Mouse (Mus musculus) spleen, adult 18-20 months (tissue): Measurements from ENCODE around the gene Cnfn.
A peak's percentile ranks its signal among the peaks of the same experiment; 100 is the strongest.
"Not testable (repeated sequence)": the region's sequence is repeated elsewhere in the genome, so short reads cannot be mapped to it uniquely, and the experiment has no call there.

Experiments
- DNase-seq, 2 experiments: peaks; one replicate each; pipeline ENCODE4 v3.0.0; 2022; ENCODE audit warnings: mixed read lengths in 2 of 2

Cnfn gene

GRCm38 (mm10) chr7:25363151-25363550 lies 6.4 kb downstream of the Cnfn start:
- no peak for DNase-seq

GRCm38 (mm10) chr7:25358721-25359206 lies 10.8 kb downstream of the Cnfn start:
- DNase-seq, result no peak

- no peak for DNase-seq
Measured at GRCm38 (mm10) chr7:25348861-25349260, 20.7 kb downstream of the Cnfn start.

- DNase-seq, result no peak
Measured at GRCm38 (mm10) chr7:25341000-25341784, 28.3 kb downstream of the Cnfn start.

- DNase-seq, result no peak
Measured at GRCm38 (mm10) chr7:25339329-25339728, 30.2 kb downstream of the Cnfn start.

- no peak for DNase-seq
Measured at GRCm38 (mm10) chr7:25334472-25334871, 35.1 kb downstream of the Cnfn start.

- DNase-seq, result peak; percentile 61 to 75
Measured at GRCm38 (mm10) chr7:25333596-25334307, 35.8 kb downstream of the Cnfn start.

- no peak for DNase-seq
Measured at GRCm38 (mm10) chr7:25326233-25326632, 43.3 kb downstream of the Cnfn start.

- not testable (repeated sequence) for DNase-seq
Measured at GRCm38 (mm10) chr7:25325431-25325830, 44.1 kb downstream of the Cnfn start.

GRCm38 (mm10) chr7:25323219-25323618 lies 46.3 kb downstream of the Cnfn start:
- DNase-seq, result no peak

GRCm38 (mm10) chr7:25322058-25322484 lies 47.5 kb downstream of the Cnfn start:
- no peak for DNase-seq
